Mouse (Mus musculus): ENCODE data around the gene Atp5h.
"Not testable (repeated sequence)": the region's sequence is repeated elsewhere in the genome, so short reads cannot be mapped to it uniquely, and the experiment has no call there.

Atp5h gene

DNA sequence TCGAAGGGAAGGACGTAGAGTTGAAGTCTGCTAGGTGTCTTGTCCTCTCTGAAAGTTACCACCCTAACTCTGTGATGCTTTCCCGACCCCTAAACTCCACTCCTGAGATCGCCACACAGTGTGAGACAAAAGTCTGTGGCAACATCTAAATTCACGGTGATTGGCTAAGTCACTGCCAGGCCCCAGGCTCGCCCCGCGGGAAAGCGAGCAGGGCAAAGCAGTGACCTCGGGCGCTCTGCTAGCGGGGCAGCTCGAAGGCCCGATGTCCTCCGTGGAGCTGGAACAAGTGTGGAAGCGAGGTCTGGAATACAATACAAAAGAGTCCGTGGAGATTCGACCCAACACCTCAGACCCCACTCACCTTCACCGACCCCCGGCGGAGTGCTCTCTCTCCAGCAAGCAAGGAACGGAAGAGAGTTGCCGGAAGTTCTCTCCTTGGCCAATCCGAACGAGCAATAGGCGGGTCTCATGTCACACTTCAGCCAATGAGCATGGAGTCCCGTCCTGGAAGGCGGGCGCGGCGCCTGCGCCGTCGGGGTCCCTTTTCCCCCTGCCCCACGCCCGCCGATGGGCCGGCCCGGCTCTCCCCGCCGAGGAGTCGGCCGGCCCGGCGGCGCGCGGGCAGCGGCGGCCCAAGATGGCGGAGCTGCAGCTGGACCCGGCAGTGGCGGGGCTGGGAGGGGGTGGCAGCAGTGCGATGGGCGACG, at the start of gene Atp5h, which contains the start of gene Kctd2:
Gene Atp5h (minus strand): TSS at position 432 of the 707 bp plus-strand sequence.
Gene Kctd2 (plus strand): TSS at position 598 of the 707 bp plus-strand sequence.
- peak; percentile 95 for DNase-seq (ENCODE audit: low spot score)

GRCm38 (mm10) chr11:115467217-115467618, 47.5 kb upstream of the Atp5h start:
- no peak for DNase-seq (ENCODE audit: low spot score)

DNA sequence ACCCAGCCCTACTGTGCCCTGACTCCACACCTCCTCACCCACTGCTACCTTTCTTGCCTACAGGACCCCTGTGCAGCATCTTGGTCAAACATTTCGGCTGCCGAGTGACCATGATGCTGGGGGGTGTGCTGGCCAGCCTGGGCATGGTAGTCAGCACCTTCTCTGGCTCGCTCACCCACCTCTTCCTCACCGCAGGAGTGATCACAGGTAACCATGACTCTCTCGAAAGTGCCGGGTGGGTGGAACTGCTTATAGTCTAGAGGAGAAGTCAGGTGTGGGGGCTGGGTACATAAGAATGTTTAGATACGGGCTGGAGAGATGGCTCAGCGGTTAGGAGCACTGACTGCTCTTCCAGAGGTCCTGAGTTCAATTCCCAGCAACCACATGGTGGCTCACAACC, 45.1 kb upstream of the Atp5h start:
- DNase-seq (ENCODE audit: low spot score), result no peak

- DNase-seq (ENCODE audit: low spot score), result no peak
Measured at GRCm38 (mm10) chr11:115463397-115463796, 43.6 kb upstream of the Atp5h start.

DNA sequence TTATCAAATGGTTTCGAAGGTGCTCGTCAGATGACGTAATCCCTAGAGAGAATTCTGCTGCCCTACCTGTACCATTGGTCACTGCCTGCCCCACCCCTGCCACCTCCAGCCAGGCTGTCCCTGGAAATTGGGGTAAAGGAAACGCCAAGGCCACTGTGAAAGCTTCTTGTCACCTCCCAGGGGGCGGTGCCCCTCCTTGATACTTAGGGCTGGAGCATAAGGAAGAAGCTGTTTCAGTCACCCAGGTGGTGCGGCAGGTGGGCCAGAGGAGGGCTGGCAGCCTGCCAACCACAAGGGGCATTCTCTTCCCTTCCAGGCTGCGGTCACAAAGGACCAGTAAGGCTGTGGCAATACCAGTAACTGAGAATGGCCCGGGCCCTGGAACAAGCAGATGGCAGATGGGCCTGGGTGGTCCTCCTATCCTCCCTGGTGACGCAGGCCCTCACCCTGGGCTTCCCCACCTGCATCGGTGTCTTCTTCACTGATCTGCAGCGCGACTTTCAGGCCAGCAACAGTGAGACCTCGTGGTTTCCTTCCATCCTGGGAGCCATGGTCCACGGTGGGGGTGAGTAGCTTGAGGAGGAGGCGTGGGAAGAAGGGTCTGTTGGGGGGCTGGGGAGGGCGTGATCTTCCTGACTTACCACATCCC, 42.6 kb upstream of the Atp5h start, which contains the start of gene Slc16a5:
Gene Slc16a5 (plus strand): TSS at position 232 of the 649 bp plus-strand sequence.
- DNase-seq (ENCODE audit: low spot score), result no peak

DNA sequence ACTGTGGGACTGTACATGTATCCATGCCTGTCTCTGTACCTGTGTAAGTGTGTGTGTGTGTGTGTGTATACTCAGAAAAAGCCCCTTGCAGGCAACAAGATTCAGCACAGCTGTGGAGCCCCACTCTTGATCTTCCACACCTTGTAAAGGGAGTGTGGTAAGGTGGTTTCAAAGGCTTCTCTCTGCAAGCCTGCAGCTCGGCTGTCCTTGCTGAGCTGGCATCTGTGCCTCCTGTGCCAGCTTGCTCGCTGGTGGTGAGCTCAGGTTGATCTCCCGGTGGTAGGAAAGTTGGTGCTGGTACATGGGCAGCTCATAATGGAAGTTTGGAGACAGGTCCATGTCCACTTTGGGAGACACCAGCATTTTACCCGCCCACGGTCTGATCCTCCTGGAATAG, 42.1 kb upstream of the Atp5h start:
- no peak for DNase-seq (ENCODE audit: low spot score)

DNA sequence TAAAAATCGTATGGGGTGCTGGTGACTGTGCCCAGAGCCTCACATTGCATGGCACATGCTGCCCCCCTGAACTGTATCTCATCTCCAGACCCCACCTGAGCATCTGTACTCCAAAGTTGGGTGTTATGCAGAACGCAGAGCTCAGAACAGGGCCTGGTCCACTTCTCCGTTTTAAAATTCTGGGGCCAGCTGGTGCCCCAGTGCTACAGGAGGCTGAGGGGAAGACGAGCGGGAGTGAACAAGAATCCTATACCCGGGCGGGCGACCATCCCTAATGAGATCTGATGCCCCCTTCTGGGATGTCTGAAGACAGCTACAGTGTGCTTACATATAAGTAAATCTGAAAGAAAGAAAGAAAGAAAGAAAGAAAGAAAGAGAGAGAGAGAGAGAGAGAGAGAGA, 41.2 kb upstream of the Atp5h start:
- DNase-seq (ENCODE audit: low spot score), result no peak

- no peak for DNase-seq (ENCODE audit: low spot score)
Measured at GRCm38 (mm10) chr11:115457405-115457804, 37.6 kb upstream of the Atp5h start.

GRCm38 (mm10) chr11:115456182-115456581, 36.4 kb upstream of the Atp5h start:
- DNase-seq (ENCODE audit: low spot score), result no peak

- no peak for DNase-seq (ENCODE audit: low spot score)
Measured at GRCm38 (mm10) chr11:115455619-115456018, 35.9 kb upstream of the Atp5h start.

- not testable (repeated sequence) for DNase-seq (ENCODE audit: low spot score)
Measured at GRCm38 (mm10) chr11:115454822-115455221, 35.1 kb upstream of the Atp5h start.

- no peak for DNase-seq (ENCODE audit: low spot score)
Measured at GRCm38 (mm10) chr11:115453306-115453705, 33.5 kb upstream of the Atp5h start.

GRCm38 (mm10) chr11:115452281-115452860, 32.6 kb upstream of the Atp5h start:
- DNase-seq (ENCODE audit: low spot score), result no peak

- no peak for DNase-seq (ENCODE audit: low spot score)
Measured at GRCm38 (mm10) chr11:115451781-115452241, 32.0 kb upstream of the Atp5h start.

DNA sequence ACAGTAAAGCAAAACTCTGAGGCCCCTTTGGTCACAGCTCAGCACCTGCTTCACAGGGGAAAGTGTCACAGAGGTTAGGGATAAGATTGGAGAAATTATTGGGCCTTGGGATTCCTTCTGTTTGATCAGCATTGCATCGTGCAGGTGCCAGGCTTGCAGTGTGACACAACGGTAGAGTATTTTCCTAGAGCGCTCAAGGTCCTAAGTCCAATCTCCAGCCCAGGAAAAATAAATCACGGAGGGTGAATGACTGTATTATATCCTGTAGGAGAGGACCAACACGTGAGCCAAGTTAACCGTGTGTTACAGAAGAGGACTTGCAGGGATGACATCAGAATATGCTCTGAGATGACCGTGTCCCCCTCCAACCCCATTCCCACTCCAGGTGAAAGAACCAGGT, 30.4 kb upstream of the Atp5h start:
- DNase-seq (ENCODE audit: low spot score), result no peak

DNA sequence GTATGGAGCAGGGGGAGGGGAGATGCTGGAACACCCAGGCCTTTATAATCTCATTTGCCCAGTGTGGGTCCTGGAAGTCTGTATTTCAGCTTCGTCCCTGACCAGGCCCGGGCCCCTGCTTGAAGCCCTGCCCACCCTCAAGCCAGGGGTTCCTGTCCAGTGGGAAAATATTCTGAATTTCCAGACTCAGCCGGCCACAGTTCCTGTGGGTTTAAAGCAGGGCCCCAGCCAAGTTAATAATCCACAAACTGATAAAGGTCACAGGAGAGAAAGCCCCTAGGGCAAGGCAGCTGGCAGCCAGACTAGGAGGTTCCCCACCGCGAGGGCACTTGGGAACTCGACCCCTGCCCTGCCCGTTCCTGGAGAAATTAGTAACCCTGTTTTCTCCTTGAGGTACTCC, 29.2 kb upstream of the Atp5h start:
- DNase-seq (ENCODE audit: low spot score), result no peak

DNA sequence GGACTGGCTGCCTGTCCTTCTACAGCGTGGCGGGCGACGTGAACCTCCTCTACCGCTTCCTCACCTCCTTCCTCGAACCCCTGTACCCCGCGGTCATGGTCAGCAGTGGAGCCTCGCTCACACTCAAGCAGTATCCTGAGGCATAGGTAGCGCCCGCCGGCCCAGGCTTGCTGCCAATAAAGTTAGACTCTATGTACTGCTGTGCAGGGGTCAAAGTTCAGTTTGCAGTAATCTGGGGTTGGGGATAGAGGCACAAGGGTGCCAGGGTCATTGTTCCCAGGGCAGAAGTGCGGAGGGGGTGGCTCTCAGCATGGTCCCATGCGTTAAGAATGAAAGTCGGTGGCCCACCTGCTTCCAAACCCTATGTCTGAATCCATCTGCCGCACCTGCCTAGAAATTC, 28.3 kb upstream of the Atp5h start:
- no peak for DNase-seq (ENCODE audit: low spot score)

- DNase-seq (ENCODE audit: low spot score), result no peak
Measured at GRCm38 (mm10) chr11:115447321-115447885, 27.6 kb upstream of the Atp5h start.

DNA sequence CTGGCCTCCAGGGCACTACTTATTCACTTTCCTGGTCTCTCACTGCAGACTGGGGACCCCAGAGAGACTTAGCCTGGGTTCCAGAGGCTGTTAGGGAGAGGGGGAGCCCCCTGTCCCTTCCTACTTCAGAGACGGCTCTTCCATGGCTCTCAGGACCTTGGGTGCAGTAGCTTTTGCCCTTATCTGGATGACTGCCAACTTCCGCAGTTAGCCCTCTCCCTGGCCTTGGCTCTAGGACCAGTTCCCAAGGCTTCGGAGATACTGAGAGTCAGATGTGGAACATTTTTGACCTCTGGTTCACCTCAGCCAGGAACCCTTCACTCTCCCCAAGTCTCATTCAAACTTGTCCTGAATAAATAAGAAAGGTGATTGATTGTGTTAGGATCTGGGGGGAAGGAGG, 27.1 kb upstream of the Atp5h start:
- no peak for DNase-seq (ENCODE audit: low spot score)

DNA sequence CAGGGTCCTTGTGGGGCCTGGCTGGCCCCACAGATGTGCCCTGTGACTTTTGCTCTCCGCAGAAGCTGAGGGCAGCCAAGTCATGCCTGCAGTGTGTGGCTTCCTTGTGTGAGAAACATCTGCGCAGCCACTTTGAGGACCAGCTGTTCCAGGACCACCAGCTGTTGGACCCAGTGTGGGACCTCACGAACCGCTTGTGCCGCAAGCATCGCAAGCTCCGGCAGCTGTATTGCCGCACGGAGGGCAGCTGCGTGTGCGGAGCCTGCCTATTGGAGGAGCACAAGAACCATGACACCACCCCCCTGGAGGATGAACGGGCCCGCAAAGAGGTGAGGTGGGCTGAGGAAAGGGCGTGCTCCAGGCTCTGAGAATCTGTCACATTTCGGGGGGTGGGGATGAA, 21.7 kb upstream of the Atp5h start:
- no peak for DNase-seq (ENCODE audit: low spot score)

DNA sequence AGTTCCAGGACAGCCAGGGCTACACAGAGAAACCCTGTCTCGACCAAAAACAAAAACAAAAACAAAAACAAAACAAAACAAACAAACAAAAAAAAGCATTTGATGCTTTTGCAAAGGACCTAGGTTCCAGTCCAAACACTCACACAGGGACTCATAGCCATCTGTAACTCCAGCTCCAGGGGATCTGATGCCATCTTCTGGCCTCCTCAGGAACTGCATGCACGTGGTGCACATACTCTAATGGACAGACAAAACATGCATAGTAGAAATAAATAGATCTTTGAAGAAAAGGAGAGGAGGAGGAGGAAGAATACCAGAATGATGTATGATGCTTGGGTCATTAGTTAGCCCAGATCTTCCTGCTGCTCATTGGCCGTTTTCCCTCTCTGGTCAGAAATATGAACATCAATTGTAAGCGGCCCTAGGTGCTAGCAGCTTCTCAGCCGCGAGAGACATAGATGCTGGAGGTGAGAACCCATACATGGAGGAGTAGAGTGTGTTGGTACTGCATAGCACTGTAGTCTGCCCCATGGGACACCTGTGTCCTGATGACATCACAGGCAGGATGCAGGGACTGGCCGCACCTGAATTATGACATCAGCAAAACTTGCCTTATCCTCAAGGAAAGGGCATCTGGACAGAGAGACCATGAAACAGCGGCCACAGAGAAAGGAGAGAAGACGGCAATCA, 20.3 kb upstream of the Atp5h start, which contains the start of gene Trim80:
Gene Trim80 (plus strand): TSS at position 640 of the 690 bp plus-strand sequence.
- DNase-seq (ENCODE audit: low spot score), result no peak

DNA sequence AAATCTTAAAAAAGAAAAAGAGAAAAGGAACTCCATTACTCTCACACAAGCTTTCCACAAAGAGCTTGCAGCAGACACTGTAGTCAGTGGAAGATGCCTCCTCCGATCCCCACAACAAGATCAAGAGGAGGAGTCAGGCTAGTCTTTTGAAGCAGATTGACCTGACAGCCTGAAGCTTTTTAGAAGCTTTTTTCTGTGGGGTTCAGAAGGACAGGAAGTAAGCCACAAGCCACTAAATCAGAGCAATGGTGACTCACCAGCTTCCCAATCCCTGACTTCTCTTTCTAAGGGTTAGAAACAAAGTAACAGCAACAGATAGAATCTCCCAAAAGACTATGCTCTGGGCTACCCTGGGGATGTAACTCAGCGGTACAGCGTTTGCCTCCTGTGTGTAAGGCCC, 19.6 kb upstream of the Atp5h start:
- DNase-seq (ENCODE audit: low spot score), result no peak
